Mouse (Mus musculus): ENCODE results near the gene Sco2. TPM values are rescaled to one million over a fixed set of nuclear protein-coding genes. Genes with fewer than 3 reads are reported as not detected.

Sco2 gene
- total and polyA plus RNA-seq, 3 experiments: 34.6 to 58.9 TPM; not detected in 1

- Histone ChIP-seq H3K9ac (ENCODE audit: control insufficient read depth, low read depth, low read length, poor library complexity, severe bottlenecking) (no peak overlapping the region), H3K27me3 (ENCODE audit: control insufficient read depth in 1 of 2, insufficient read depth in 2 of 2, low read length in 2 of 2) (no peaks in the 10 kb centered on the region), H3K9me3 (replicated peaks; ENCODE audit: insufficient read depth, low read length) (no peaks in the 10 kb centered on the region), H3K79me2 (ENCODE audit: control insufficient read depth, insufficient read depth, low read length, poor library complexity) (peaks cover 20% of the 10 kb centered on the region), H3K4me3 (ENCODE audit: control insufficient read depth in 1 of 2, insufficient read depth in 1 of 2, low read depth in 2 of 2, low read length in 2 of 2) (no peak overlapping the region), H3K36me3 (ENCODE audit: control insufficient read depth in 1 of 2, insufficient read depth in 2 of 2, low read length in 2 of 2) (peaks cover 5 to 10% of the 10 kb centered on the region in 2 experiments; a peak in 3 of 4 replicates), H3K4me1 (ENCODE audit: control insufficient read depth in 1 of 2, insufficient read depth in 2 of 2, low read length in 2 of 2) (peaks cover 0 to 11% of the 10 kb centered on the region in 2 experiments; a peak in 1 of 4 replicates), H3K27ac (ENCODE audit: control insufficient read depth, low read depth, low read length) (no peak overlapping the region)
- DNase-seq (ENCODE audit: low read depth, low spot score): no peak
- TF ChIP-seq POLR2AphosphoS2 (IDR thresholded peaks at IDR 0.05; ENCODE audit: low read length) (no peak), NELFE (IDR thresholded peaks at IDR 0.05; ENCODE audit: low read depth, low read length) (no peak), MAZ (IDR thresholded peaks at IDR 0.05; ENCODE audit: low read depth, low read length) (no peak), ELF1 (IDR thresholded peaks at IDR 0.05; ENCODE audit: low read depth, low read length) (no peak), CHD2 (IDR thresholded peaks at IDR 0.05; ENCODE audit: low read length) (no peak), ZKSCAN1 (IDR thresholded peaks at IDR 0.05; ENCODE audit: low read depth, low read length) (no peak), ZNF384 (IDR thresholded peaks at IDR 0.05; ENCODE audit: low read depth, low read length) (no peak)
These were observed 2.4 kb upstream of the Sco2 start for GRCm38 (mm10) chr15:89376040-89376439.

DNA sequence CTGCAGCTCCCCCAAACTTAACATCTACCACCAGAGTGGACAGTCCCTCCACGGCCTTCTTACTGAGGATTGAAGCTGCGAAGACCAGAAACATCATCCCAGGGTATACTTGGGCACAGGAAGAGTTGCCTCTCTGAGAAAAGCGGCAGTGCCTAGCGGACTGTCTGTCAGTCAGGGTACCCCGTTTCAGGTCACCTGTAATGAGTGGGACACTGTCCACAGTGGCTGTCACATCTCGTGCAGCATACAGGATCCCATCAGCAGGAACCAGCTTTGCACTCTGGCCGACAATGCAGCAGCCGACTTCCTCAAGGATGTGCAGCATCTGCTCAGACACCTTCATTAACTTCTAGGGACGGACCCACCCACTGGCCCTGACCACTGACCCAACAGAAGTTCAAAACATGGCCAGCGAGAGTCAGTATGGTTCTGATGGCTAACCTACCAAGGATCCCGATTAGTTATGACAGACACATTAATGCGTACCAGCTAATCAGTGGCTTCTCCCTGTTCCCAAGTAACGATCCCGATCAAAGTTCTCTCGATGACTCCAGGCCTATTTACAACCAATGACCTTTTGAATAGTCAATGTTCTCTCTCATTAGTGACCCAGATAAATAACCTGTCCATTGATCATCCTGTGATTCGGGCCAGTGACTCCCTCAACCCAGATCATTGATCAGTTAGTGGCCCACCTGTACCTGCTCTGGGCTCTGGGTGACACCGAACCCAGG, 1.3 kb upstream of the Sco2 start:
- no peak overlapping the region for H3K9ac ChIP-seq (ENCODE audit: control insufficient read depth, low read depth, low read length, poor library complexity, severe bottlenecking)
- TF ChIP-seq RCOR1 (IDR thresholded peaks at IDR 0.05; ENCODE audit: low read depth, low read length): no peak
- no peak for TF ChIP-seq GATA1 (IDR thresholded peaks at IDR 0.05; ENCODE audit: low read depth, low read length)
- TF ChIP-seq CHD1 (IDR thresholded peaks at IDR 0.05; ENCODE audit: low read depth, low read length): no peak
- no peak for TF ChIP-seq BHLHE40 (IDR thresholded peaks at IDR 0.05; ENCODE audit: borderline replicate concordance, low read depth, low read length)
- no peak for TF ChIP-seq JUND (IDR thresholded peaks at IDR 0.05; ENCODE audit: low read depth, low read length)
- TF ChIP-seq TAL1 (IDR thresholded peaks at IDR 0.05; ENCODE audit: low read length): no peak
- no peak for TF ChIP-seq CTCF (IDR thresholded peaks at IDR 0.05 in 2 of 3, conservative IDR thresholded peaks at IDR 0.05 in 1 of 3; ENCODE audit: control insufficient read depth in 1 of 3, insufficient read depth in 1 of 3, low read depth in 2 of 3, low read length in 3 of 3, poor library complexity in 1 of 3, severe bottlenecking in 1 of 3)
- no peak for TF ChIP-seq RAD21 (IDR thresholded peaks at IDR 0.05; ENCODE audit: low read depth, low read length)
- H3K4me1 ChIP-seq (ENCODE audit: control insufficient read depth in 1 of 2, insufficient read depth in 2 of 2, low read length in 2 of 2): peaks cover 0 to 8% of the 10 kb centered on the region in 2 experiments; a peak in 1 of 4 replicates
- H3K79me2 ChIP-seq (ENCODE audit: control insufficient read depth, insufficient read depth, low read length, poor library complexity): peaks cover 20% of the 10 kb centered on the region
- no peak overlapping the region for H3K4me3 ChIP-seq (ENCODE audit: control insufficient read depth in 1 of 2, insufficient read depth in 1 of 2, low read depth in 2 of 2, low read length in 2 of 2)
- no peak for DNase-seq (ENCODE audit: low read depth, low spot score)
- H3K9me3 ChIP-seq (replicated peaks; ENCODE audit: insufficient read depth, low read length): no peaks in the 10 kb centered on the region
- H3K36me3 ChIP-seq (ENCODE audit: control insufficient read depth in 1 of 2, insufficient read depth in 2 of 2, low read length in 2 of 2): peaks cover 5 to 9% of the 10 kb centered on the region in 2 experiments; a peak in 3 of 4 replicates
- H3K27ac ChIP-seq (ENCODE audit: control insufficient read depth, low read depth, low read length): no peak overlapping the region
- no peaks in the 10 kb centered on the region for H3K27me3 ChIP-seq (ENCODE audit: control insufficient read depth in 1 of 2, insufficient read depth in 2 of 2, low read length in 2 of 2)
